Mouse (Mus musculus): ENCODE results near the gene Ptger1. TPM values are rescaled to one million over a fixed set of nuclear protein-coding genes. Genes with fewer than 3 reads are reported as not detected.

The Ptger1 gene
- polyA plus RNA-seq, 1 experiment from 2014 or later = 1.1 TPM

DNA sequence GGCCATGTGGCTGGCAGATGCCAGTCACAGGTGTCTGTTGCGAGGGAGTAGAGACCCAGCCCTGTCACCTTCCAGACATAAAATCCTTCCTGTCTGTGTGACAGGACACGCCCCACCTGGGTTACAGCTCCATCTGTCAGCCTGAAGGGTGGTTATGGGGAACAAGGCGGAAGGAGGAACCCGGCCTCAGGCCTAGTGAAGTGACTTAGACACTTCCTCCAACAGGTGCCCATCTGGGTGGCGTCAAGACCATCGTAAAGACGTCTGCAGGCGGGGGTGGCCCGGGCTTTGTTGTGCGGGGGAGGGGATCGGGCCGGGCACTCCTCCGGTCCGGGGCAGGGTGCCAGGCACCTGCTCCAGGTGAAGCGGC, 31.8 kb downstream of the Ptger1 start:
- Histone ChIP-seq H3K36me3 (ENCODE audit: control insufficient read depth, insufficient read depth) (no peaks in the 10 kb centered on the region), H3K4me1 (replicated peaks; ENCODE audit: control insufficient read depth, insufficient read depth, low read length) (no peaks in the 10 kb centered on the region), H3K4me3 (ENCODE audit: low read depth, low read length) (peak overlapping the region; percentile 92), H3K9ac (ENCODE audit: low read depth, low read length) (peak overlapping the region; percentile 95), H3K27me3 (replicated peaks; ENCODE audit: control insufficient read depth, insufficient read depth, low read length) (no peaks in the 10 kb centered on the region), H3K27ac (ENCODE audit: low read depth, low read length) (peak overlapping the region; percentile 97), H3K9me3 (ENCODE audit: control insufficient read depth) (no peaks in the 10 kb centered on the region), H3K4me2 (replicated peaks; ENCODE audit: low read depth) (peak overlapping the region; percentile 94)
- TF ChIP-seq CTCF (IDR thresholded peaks at IDR 0.05; ENCODE audit: low read depth) = no peak
- WGBS = 2% methylated on average over 15 of the region's 15 CpGs
- peak; percentile 74 for ATAC-seq

- no peaks in the 10 kb centered on the region for H3K27me3 ChIP-seq (replicated peaks; ENCODE audit: control insufficient read depth, insufficient read depth, low read length)
- H3K36me3 ChIP-seq (ENCODE audit: control insufficient read depth, insufficient read depth) = no peaks in the 10 kb centered on the region
- peak within 1 kb of the TSS; percentile 97 for H3K27ac ChIP-seq (ENCODE audit: low read depth, low read length)
- peak; percentile 76 for ATAC-seq
- peak; percentile 24; the same call in 1 of the 2 replicates for TF ChIP-seq CTCF (IDR thresholded peaks at IDR 0.05; ENCODE audit: low read depth)
- H3K4me3 ChIP-seq (ENCODE audit: low read depth, low read length) = peak within 1 kb of the TSS; percentile 92
- no peaks in the 10 kb centered on the region for H3K4me1 ChIP-seq (replicated peaks; ENCODE audit: control insufficient read depth, insufficient read depth, low read length)
- no peaks in the 10 kb centered on the region for H3K9me3 ChIP-seq (ENCODE audit: control insufficient read depth)
- peak within 1 kb of the TSS; percentile 94 for H3K4me2 ChIP-seq (replicated peaks; ENCODE audit: low read depth)
- H3K9ac ChIP-seq (ENCODE audit: low read depth, low read length) = peak within 1 kb of the TSS; percentile 95
- WGBS = under 1% methylated on average over 77 of the region's 85 CpGs
Measured at GRCm38 (mm10) chr8:83698661-83699453, 32.4 kb downstream of the Ptger1 start, which contains the start of gene Pkn1. Gene Pkn1 (minus strand): TSS chr8:83699179.

DNA sequence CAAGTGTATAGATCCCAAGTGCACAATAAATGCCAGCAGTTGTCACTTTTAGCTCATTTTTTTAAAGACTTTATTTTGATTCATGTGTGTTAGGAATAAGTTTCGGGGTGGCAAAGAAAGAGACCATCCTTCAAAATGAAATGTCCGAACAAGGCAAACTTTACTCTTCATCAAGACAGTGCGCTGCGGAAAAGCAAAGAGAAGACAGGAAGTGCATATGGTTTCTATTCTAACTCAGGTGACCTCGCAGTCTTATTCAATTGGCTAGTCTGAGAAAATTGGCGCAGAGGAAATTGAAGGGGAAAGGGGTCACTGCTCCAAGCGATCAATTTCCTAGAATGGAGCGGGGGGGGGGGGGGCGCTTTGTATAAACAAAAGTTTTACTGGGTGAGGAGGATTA, 33.1 kb downstream of the Ptger1 start:
- Histone ChIP-seq H3K9ac (ENCODE audit: low read depth, low read length) (peak overlapping the region; percentile 95), H3K27me3 (replicated peaks; ENCODE audit: control insufficient read depth, insufficient read depth, low read length) (no peaks in the 10 kb centered on the region), H3K4me3 (ENCODE audit: low read depth, low read length) (peak overlapping the region; percentile 92), H3K9me3 (ENCODE audit: control insufficient read depth) (no peaks in the 10 kb centered on the region), H3K4me2 (replicated peaks; ENCODE audit: low read depth) (peak overlapping the region; percentile 94), H3K36me3 (ENCODE audit: control insufficient read depth, insufficient read depth) (no peaks in the 10 kb centered on the region), H3K27ac (ENCODE audit: low read depth, low read length) (peak overlapping the region; percentile 97), H3K4me1 (replicated peaks; ENCODE audit: control insufficient read depth, insufficient read depth, low read length) (no peaks in the 10 kb centered on the region)
- no peak for TF ChIP-seq CTCF (IDR thresholded peaks at IDR 0.05; ENCODE audit: low read depth)
- ATAC-seq = no peak
- WGBS = 29% methylated on average over 9 of the region's 9 CpGs

- WGBS = 80% methylated on average over 9 of the region's 9 CpGs
- no peak overlapping the region for H3K27ac ChIP-seq (ENCODE audit: low read depth, low read length)
- H3K4me1 ChIP-seq (replicated peaks; ENCODE audit: control insufficient read depth, insufficient read depth, low read length) = no peaks in the 10 kb centered on the region
Measured at GRCm38 (mm10) chr8:83700423-83701085, 34.1 kb downstream of the Ptger1 start.

GRCm38 (mm10) chr8:83703426-83703825, 36.9 kb downstream of the Ptger1 start:
- WGBS = 85% methylated on average over 4 of the region's 4 CpGs
- Histone ChIP-seq H3K4me1 (replicated peaks; ENCODE audit: control insufficient read depth, insufficient read depth, low read length) (no peaks in the 10 kb centered on the region), H3K4me3 (ENCODE audit: low read depth, low read length) (no peak overlapping the region), H3K9ac (ENCODE audit: low read depth, low read length) (no peak overlapping the region), H3K9me3 (ENCODE audit: control insufficient read depth) (no peaks in the 10 kb centered on the region), H3K27me3 (replicated peaks; ENCODE audit: control insufficient read depth, insufficient read depth, low read length) (no peaks in the 10 kb centered on the region), H3K4me2 (replicated peaks; ENCODE audit: low read depth) (no peak overlapping the region), H3K27ac (ENCODE audit: low read depth, low read length) (no peak overlapping the region), H3K36me3 (ENCODE audit: control insufficient read depth, insufficient read depth) (no peaks in the 10 kb centered on the region)
- no peak for TF ChIP-seq CTCF (IDR thresholded peaks at IDR 0.05; ENCODE audit: low read depth)
- no peak for ATAC-seq

More at GRCm38 (mm10) chr8:83700423-83701085, 34.1 kb downstream of the Ptger1 start:
- ATAC-seq = no peak
- no peak overlapping the region for H3K9ac ChIP-seq (ENCODE audit: low read depth, low read length)
- H3K36me3 ChIP-seq (ENCODE audit: control insufficient read depth, insufficient read depth) = no peaks in the 10 kb centered on the region
- H3K27me3 ChIP-seq (replicated peaks; ENCODE audit: control insufficient read depth, insufficient read depth, low read length) = no peaks in the 10 kb centered on the region
- H3K9me3 ChIP-seq (ENCODE audit: control insufficient read depth) = no peaks in the 10 kb centered on the region
- H3K4me2 ChIP-seq (replicated peaks; ENCODE audit: low read depth) = no peak overlapping the region
- no peak for TF ChIP-seq CTCF (IDR thresholded peaks at IDR 0.05; ENCODE audit: low read depth)
- no peak overlapping the region for H3K4me3 ChIP-seq (ENCODE audit: low read depth, low read length)

- WGBS = 61% methylated on average over 5 of the region's 5 CpGs
Measured at GRCm38 (mm10) chr8:83706411-83706810, 39.9 kb downstream of the Ptger1 start.

More at GRCm38 (mm10) chr8:83706411-83706810, 39.9 kb downstream of the Ptger1 start:
- Histone ChIP-seq H3K9ac (ENCODE audit: low read depth, low read length) (no peak overlapping the region), H3K4me3 (ENCODE audit: low read depth, low read length) (no peak overlapping the region), H3K27ac (ENCODE audit: low read depth, low read length) (no peak overlapping the region), H3K27me3 (replicated peaks; ENCODE audit: control insufficient read depth, insufficient read depth, low read length) (no peaks in the 10 kb centered on the region), H3K4me2 (replicated peaks; ENCODE audit: low read depth) (no peak overlapping the region), H3K9me3 (ENCODE audit: control insufficient read depth) (no peaks in the 10 kb centered on the region), H3K4me1 (replicated peaks; ENCODE audit: control insufficient read depth, insufficient read depth, low read length) (no peaks in the 10 kb centered on the region), H3K36me3 (ENCODE audit: control insufficient read depth, insufficient read depth) (no peaks in the 10 kb centered on the region)
- no peak for ATAC-seq
- 0 out of 2 replicates have a peak, but pooled peaks have one; percentile 4 for TF ChIP-seq CTCF (IDR thresholded peaks at IDR 0.05; ENCODE audit: low read depth)
